Mouse (Mus musculus) thymus, adult 2 months (tissue): ENCODE data around the gene Hspa1a.

Experiments
- CTCF ChIP-seq: fragments of 200-500 bp; IDR thresholded peaks from 2 replicates; pipeline ENCODE4 v1.5.1; 2012; ENCODE audit warnings: mild to moderate bottlenecking, control low read depth, low read length, moderate library complexity, borderline replicate concordance; ENCODE audit not compliant: control insufficient read depth, poor library complexity, insufficient read depth; ENCODE audit errors: extremely low read depth
- POLR2A ChIP-seq: fragments of 200-500 bp; IDR thresholded peaks from 2 replicates; pipeline ENCODE4 v1.6.1; 2012; ENCODE audit warnings: mild to moderate bottlenecking, low read length, control low read depth, moderate library complexity; ENCODE audit not compliant: control insufficient read depth, poor library complexity, insufficient read depth; ENCODE audit errors: extremely low read depth

DNA sequence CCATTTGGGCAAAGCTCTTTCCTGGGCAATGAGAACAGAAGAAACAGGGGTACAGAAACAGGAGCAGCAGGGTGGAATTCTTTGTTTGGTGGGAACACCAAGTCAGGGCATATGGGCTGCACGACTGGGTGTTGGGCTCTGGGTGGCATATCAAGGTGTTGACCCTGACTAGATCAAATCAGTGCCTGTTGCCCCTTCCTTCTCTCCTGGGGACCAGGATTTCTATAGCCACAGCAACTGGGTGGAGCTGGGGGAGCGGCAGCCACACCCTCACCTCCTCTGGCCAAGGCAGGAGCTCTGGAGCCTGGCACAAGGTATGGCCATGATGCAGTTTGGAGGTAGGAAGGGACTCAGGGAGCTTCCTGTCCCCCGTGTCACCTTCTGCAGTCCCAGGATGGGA lies 46.2 kb upstream of the Hspa1a start:
- TF ChIP-seq POLR2A (no peak), CTCF (no peak)
